Mouse (Mus musculus): ENCODE measurements around the gene Zfp617. TPM values are rescaled to one million over a fixed set of nuclear protein-coding genes. Genes with fewer than 3 reads are reported as not detected.

Zfp617 gene
- polyA plus RNA-seq, 1 experiment from 2014 or later, result 5.2 TPM

DNA sequence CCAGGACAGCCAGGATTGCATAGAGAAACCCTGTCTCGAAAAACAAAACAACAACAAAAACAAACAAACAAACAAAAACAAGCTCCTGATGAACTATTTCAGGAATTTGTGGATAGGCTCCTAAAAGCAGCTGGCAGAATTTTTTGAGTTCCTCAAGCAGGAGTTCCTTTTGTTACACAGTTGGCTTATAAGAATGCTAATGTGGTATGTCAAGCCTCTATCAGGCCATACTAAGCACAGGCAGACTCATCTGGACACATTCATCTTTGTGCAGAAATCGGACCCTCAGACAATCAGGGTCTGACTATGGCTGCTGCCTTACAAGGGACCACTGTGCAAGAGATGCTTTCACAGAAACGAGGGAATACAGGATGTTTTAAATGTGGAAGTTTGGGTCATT, 65.8 kb downstream of the Zfp617 start:
- Histone ChIP-seq H3K27me3 (ENCODE audit: insufficient read depth, low read length) (no peaks in the 10 kb centered on the region), H3K27ac (ENCODE audit: low read depth) (no peak overlapping the region), H3K4me2 (ENCODE audit: low read depth, low read length) (no peak overlapping the region), H3K9me3 (ENCODE audit: low read length) (no peaks in the 10 kb centered on the region), H3K36me3 (replicated peaks; ENCODE audit: insufficient read depth, low read length) (0 out of 2 replicates have a peak, but pooled peaks cover 1% of the 10 kb centered on the region), H3K4me3 (ENCODE audit: low read depth, low read length) (no peak overlapping the region), H3K4me1 (ENCODE audit: insufficient read depth) (no peaks in the 10 kb centered on the region), H3K9ac (replicated peaks) (no peak overlapping the region)
- WGBS (ENCODE audit: insufficient replicate concordance), result 68% methylated on average over 3 of the region's 3 CpGs
- ATAC-seq (no peak), DNase-seq (no peak)
- TF ChIP-seq EP300 (IDR thresholded peaks at IDR 0.05; ENCODE audit: low read depth), result no peak

- Histone ChIP-seq H3K36me3 (replicated peaks; ENCODE audit: insufficient read depth, low read length) (no peaks in the 10 kb centered on the region), H3K4me2 (ENCODE audit: low read depth, low read length) (no peak overlapping the region), H3K9ac (replicated peaks) (no peak overlapping the region), H3K27me3 (ENCODE audit: insufficient read depth, low read length) (no peaks in the 10 kb centered on the region), H3K4me1 (ENCODE audit: insufficient read depth) (peaks cover 3% of the 10 kb centered on the region; the same call in 1 of the 2 replicates), H3K27ac (ENCODE audit: low read depth) (no peak overlapping the region), H3K4me3 (ENCODE audit: low read depth, low read length) (no peak overlapping the region), H3K9me3 (ENCODE audit: low read length) (no peaks in the 10 kb centered on the region)
- DNase-seq, result no peak
- TF ChIP-seq CTCF (IDR thresholded peaks at IDR 0.05; ENCODE audit: low read depth) (no peak), EP300 (IDR thresholded peaks at IDR 0.05; ENCODE audit: low read depth) (no peak)
- no peak for ATAC-seq
- 22% methylated on average over 2 of the region's 2 CpGs for WGBS (ENCODE audit: insufficient replicate concordance)
Observed at GRCm38 (mm10) chr8:71981032-71981431, 72.6 kb downstream of the Zfp617 start.

GRCm38 (mm10) chr8:71981456-71981855, 73.0 kb downstream of the Zfp617 start:
- TF ChIP-seq CTCF (IDR thresholded peaks at IDR 0.05; ENCODE audit: low read depth) (no peak), EP300 (IDR thresholded peaks at IDR 0.05; ENCODE audit: low read depth) (no peak)
- Histone ChIP-seq H3K4me2 (ENCODE audit: low read depth, low read length) (no peak overlapping the region), H3K36me3 (replicated peaks; ENCODE audit: insufficient read depth, low read length) (no peaks in the 10 kb centered on the region), H3K9me3 (ENCODE audit: low read length) (no peaks in the 10 kb centered on the region), H3K4me3 (ENCODE audit: low read depth, low read length) (no peak overlapping the region), H3K27me3 (ENCODE audit: insufficient read depth, low read length) (no peaks in the 10 kb centered on the region), H3K27ac (ENCODE audit: low read depth) (no peak overlapping the region), H3K4me1 (ENCODE audit: insufficient read depth) (peaks cover 3% of the 10 kb centered on the region; the same call in 1 of the 2 replicates), H3K9ac (replicated peaks) (no peak overlapping the region)
- DNase-seq, result no peak
- WGBS (ENCODE audit: insufficient replicate concordance), result 60% methylated on average over 4 of the region's 4 CpGs
- no peak for ATAC-seq

Other genes with a start within 250 kb of the Zfp617 start
- gene Unc13a, start 236.9 kb upstream of the Zfp617 start, polyA plus RNA-seq (2015; fragmentation: Nextera tagmentation; extraction: Ambion mirVana), result 0.25 and 0.36 TPM in 2 replicates
- gene Jak3, start 232.3 kb upstream of the Zfp617 start, polyA plus RNA-seq (2015; fragmentation: Nextera tagmentation; extraction: Ambion mirVana), result 4.3 and 4.6 TPM in 2 replicates
- gene Insl3, start 219.4 kb upstream of the Zfp617 start, polyA plus RNA-seq (2015; fragmentation: Nextera tagmentation; extraction: Ambion mirVana), result 1.3 and 2.8 TPM in 2 replicates
- gene B3gnt3, start 206.8 kb upstream of the Zfp617 start, polyA plus RNA-seq (2015; fragmentation: Nextera tagmentation; extraction: Ambion mirVana), result 3.0 TPM in 2 replicates
- 15.3 and 16.7 TPM in 2 replicates for gene Fcho1, start 182.9 kb upstream of the Zfp617 start, polyA plus RNA-seq (2015; fragmentation: Nextera tagmentation; extraction: Ambion mirVana)
- 1.8 and 1.9 TPM in 2 replicates for gene Zfp709, start 26.6 kb upstream of the Zfp617 start, polyA plus RNA-seq (2015; fragmentation: Nextera tagmentation; extraction: Ambion mirVana)
- 0.54 and 0.61 TPM in 2 replicates for gene Zfp882, start within 50 bp of the Zfp617 start, polyA plus RNA-seq (2015; fragmentation: Nextera tagmentation; extraction: Ambion mirVana)
- gene Zfp961, start 42.4 kb downstream of the Zfp617 start, polyA plus RNA-seq (2015; fragmentation: Nextera tagmentation; extraction: Ambion mirVana), result 5.0 and 5.6 TPM in 2 replicates
- 4.8 and 5.8 TPM in 2 replicates for gene Cyp4f18, start 101.0 kb downstream of the Zfp617 start, polyA plus RNA-seq (2015; fragmentation: Nextera tagmentation; extraction: Ambion mirVana)
- gene Olfr372, start 132.6 kb downstream of the Zfp617 start, polyA plus RNA-seq (2015; fragmentation: Nextera tagmentation; extraction: Ambion mirVana), result not detected in 2 replicates
- gene Olfr373, start 174.5 kb downstream of the Zfp617 start, polyA plus RNA-seq (2015; fragmentation: Nextera tagmentation; extraction: Ambion mirVana), result 0.02 TPM in 1 of 2 replicates, not detected in the other
- not detected in 2 replicates for gene Olfr374, start 198.4 kb downstream of the Zfp617 start, polyA plus RNA-seq (2015; fragmentation: Nextera tagmentation; extraction: Ambion mirVana)
- gene Tpm4, start 226.3 kb downstream of the Zfp617 start, polyA plus RNA-seq (2015; fragmentation: Nextera tagmentation; extraction: Ambion mirVana), result 80.0 and 86.6 TPM in 2 replicates

Data from liver, postnatal 0 days (tissue).